Mouse (Mus musculus) neural tube, embryonic 14.5 days (tissue): ENCODE measurements around the gene Nfia. TPM values are rescaled to one million over a fixed set of nuclear protein-coding genes. Genes with fewer than 3 reads are reported as not detected.

Experiments
- ATAC-seq: fragments of 200-750 bp; cut with Nextera tagmentation; 2 replicates; pipeline ENCODE4 v1.8.0; 2017; ENCODE audit warnings: low read depth, mild to moderate bottlenecking, moderate TSS enrichment, moderate library complexity
- H3K27ac ChIP-seq: fragments of 300-500 bp; sonication (generic); 2 replicates; pipeline ENCODE4 v1.5.1; 2014; ENCODE audit warnings: low read depth, mild to moderate bottlenecking, control low read depth, low read length, moderate library complexity, mixed read lengths
- H3K27me3 ChIP-seq: fragments of 300-500 bp; sonication (generic); 2 replicates; pipeline ENCODE4 v1.6.1; 2014; ENCODE audit warnings: low read length; ENCODE audit not compliant: control insufficient read depth, insufficient read depth
- H3K36me3 ChIP-seq: fragments of 300-500 bp; sonication (generic); 2 replicates; pipeline ENCODE4 v1.6.1; 2014; ENCODE audit warnings: low read length, mixed read lengths; ENCODE audit not compliant: control insufficient read depth, insufficient read depth
- H3K4me1 ChIP-seq: fragments of 300-500 bp; sonication (generic); 2 replicates; pipeline ENCODE4 v1.6.1; 2014; ENCODE audit warnings: low read length; ENCODE audit not compliant: control insufficient read depth, insufficient read depth
- H3K4me2 ChIP-seq: fragments of 300-500 bp; sonication (generic); 2 replicates; pipeline ENCODE4 v1.6.1; 2014; ENCODE audit warnings: mild to moderate bottlenecking, low read depth, low read length, control low read depth
- H3K4me3 ChIP-seq: fragments of 300-500 bp; sonication (generic); 2 replicates; pipeline ENCODE4 v1.5.1; 2014; ENCODE audit warnings: low read depth, low read length, control low read depth, mixed read lengths
- H3K9ac ChIP-seq: fragments of 300-500 bp; sonication (generic); replicated peaks from 2 replicates; pipeline ENCODE4 v1.6.1; 2014; ENCODE audit warnings: low read depth, mild to moderate bottlenecking, control low read depth, low read length, mixed read lengths
- H3K9me3 ChIP-seq: fragments of 300-500 bp; sonication (generic); 2 replicates; pipeline ENCODE4 v1.6.1; 2016; ENCODE audit warnings: low read length; ENCODE audit not compliant: control insufficient read depth
- WGBS: fragments of 180-500 bp; shearing (Covaris S2); extraction: QIAGEN DNeasy Blood & Tissue Kit; methylation state at CpG from one replicate; pipeline ENCODE4 v1.1.7; 2014; 5-methylcytosine and 5-hydroxymethylcytosine counted together
- polyA plus RNA-seq: library from polyadenylated mRNA; unstranded; fragments of >200 nt; fragmentation: Nextera tagmentation; extraction: Ambion mirVana; gene quantifications from 2 replicates; pipeline ENCODE4 v1.2.1, GENCODE M21; 2014

Nfia gene
- polyA plus RNA-seq, 1 experiment from 2014 or later, result 50.0 TPM

- no peaks in the 10 kb centered on the region for H3K27me3 ChIP-seq
- no peak for ATAC-seq
- no peak overlapping the region for H3K4me2 ChIP-seq
- no peak overlapping the region for H3K27ac ChIP-seq
- no peaks in the 10 kb centered on the region for H3K36me3 ChIP-seq
- 0 out of 2 replicates have a peak, but pooled peaks cover 7% of the 10 kb centered on the region for H3K4me1 ChIP-seq
- H3K9me3 ChIP-seq, result no peaks in the 10 kb centered on the region
- 61% methylated on average over 4 of the region's 4 CpGs for WGBS
- H3K4me3 ChIP-seq, result no peak overlapping the region
- no peak overlapping the region for H3K9ac ChIP-seq
Observed at GRCm38 (mm10) chr4:97908576-97909147, 136.1 kb downstream of the Nfia start.

GRCm38 (mm10) chr4:97910115-97910776 is 137.7 kb downstream of the Nfia start:
- no peak overlapping the region for H3K4me3 ChIP-seq
- WGBS, result 68% methylated on average over 9 of the region's 9 CpGs
- 0 out of 2 replicates have a peak, but pooled peaks cover 7% of the 10 kb centered on the region for H3K4me1 ChIP-seq
- no peak overlapping the region for H3K9ac ChIP-seq
- peak overlapping the region; percentile 16; the same call in 1 of the 2 replicates for H3K4me2 ChIP-seq
- no peak for ATAC-seq
- peak overlapping the region; percentile 69; the same call in 1 of the 2 replicates for H3K27ac ChIP-seq
- no peaks in the 10 kb centered on the region for H3K9me3 ChIP-seq
- no peaks in the 10 kb centered on the region for H3K36me3 ChIP-seq
- no peaks in the 10 kb centered on the region for H3K27me3 ChIP-seq

DNA sequence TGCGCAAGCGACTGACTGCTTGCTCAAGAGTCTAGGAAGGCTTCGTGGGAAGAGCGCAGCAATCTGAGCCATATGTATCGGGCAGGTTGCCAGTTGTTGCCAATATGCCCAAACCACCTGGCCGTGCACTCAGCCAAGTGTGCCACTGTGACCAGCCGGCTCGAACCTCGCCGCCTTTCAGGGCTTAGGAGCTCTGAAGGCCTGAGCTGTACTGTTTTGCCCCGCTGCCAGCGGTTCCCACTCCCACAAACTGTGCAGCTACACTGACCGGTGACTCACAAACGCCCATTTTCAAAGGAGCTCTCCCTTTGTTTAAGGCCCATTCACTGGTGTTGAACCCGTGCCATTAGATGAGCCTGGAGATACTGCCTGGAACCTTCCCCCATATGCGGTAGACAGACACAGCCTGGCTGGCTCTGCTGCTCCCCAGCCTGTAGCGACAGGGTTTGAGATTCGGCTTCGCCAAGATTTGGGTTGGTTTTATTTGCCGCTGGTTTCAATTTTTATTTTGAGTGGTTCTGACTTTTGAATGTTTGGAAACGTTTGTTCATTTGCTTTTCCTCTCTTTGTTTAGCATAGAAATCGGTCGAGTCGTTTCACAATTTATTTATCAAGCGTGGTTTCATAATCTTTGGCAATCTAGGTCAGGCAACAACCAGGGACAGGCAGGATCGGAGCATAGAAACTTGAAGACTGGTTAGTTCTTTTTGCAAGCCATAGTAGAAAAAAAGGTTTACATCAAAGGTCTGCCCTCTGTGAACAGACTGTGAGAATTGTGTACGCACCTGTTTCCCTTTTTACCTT is 138.4 kb downstream of the Nfia start:
- peak overlapping the region; percentile 69 for H3K27ac ChIP-seq
- no peaks in the 10 kb centered on the region for H3K36me3 ChIP-seq
- no peak overlapping the region for H3K4me3 ChIP-seq
- no peak overlapping the region for H3K9ac ChIP-seq
- ATAC-seq, result peak; percentile 74
- 0 out of 2 replicates have a peak, but pooled peaks cover 7% of the 10 kb centered on the region for H3K4me1 ChIP-seq
- 60% methylated on average over 27 of the region's 27 CpGs for WGBS
- H3K4me2 ChIP-seq, result peak overlapping the region; percentile 16; the same call in 1 of the 2 replicates
- H3K27me3 ChIP-seq, result no peaks in the 10 kb centered on the region
- H3K9me3 ChIP-seq, result no peaks in the 10 kb centered on the region

DNA sequence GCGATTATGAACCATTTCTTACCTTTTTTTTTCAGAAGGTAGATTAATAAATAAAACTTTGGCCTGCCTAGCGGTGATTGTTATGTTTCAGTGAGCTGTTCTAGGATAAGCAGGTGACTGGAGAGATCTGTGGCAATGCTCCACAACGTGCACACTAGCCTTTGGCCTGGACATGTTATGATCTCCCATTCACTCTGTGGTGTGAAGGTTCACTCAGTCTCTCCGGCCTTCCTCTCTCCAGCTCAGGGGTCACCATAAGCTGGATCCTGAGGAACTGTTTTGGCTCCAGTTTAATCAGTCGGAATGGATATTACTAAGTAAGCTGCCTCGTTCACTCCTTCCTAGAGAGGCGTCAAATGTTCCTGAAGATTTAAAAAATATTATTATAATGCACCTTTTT is 139.2 kb downstream of the Nfia start:
- 85% methylated on average over 7 of the region's 7 CpGs for WGBS
- H3K9ac ChIP-seq, result no peak overlapping the region
- H3K9me3 ChIP-seq, result no peaks in the 10 kb centered on the region
- H3K4me2 ChIP-seq, result no peak overlapping the region
- H3K4me1 ChIP-seq, result 0 out of 2 replicates have a peak, but pooled peaks cover 7% of the 10 kb centered on the region
- no peak overlapping the region for H3K27ac ChIP-seq
- H3K4me3 ChIP-seq, result no peak overlapping the region
- no peak for ATAC-seq
- no peaks in the 10 kb centered on the region for H3K27me3 ChIP-seq
- H3K36me3 ChIP-seq, result no peaks in the 10 kb centered on the region

DNA sequence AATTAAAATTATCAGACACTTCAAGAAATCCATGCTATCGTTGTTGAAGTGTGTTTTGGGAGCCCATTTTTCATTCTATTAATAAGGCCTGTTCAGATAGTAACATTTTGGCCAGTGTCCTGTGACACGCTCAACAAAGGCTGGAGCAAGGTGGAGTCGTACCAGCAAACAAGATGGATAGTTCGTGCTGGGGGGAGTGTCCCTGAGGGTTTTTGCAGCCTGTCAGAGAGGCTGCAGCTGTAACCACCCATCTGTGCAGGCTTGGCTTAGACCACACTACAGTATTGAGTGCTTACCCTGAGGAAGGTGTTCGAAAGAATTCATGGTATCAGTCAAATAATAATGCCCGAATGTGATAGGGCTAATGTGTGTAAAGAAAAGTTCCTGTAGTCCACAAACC is 139.6 kb downstream of the Nfia start:
- Histone ChIP-seq H3K27ac (no peak overlapping the region), H3K27me3 (no peaks in the 10 kb centered on the region), H3K36me3 (no peaks in the 10 kb centered on the region), H3K4me3 (no peak overlapping the region), H3K9ac (no peak overlapping the region), H3K4me1 (0 out of 2 replicates have a peak, but pooled peaks cover 7% of the 10 kb centered on the region), H3K9me3 (no peaks in the 10 kb centered on the region), H3K4me2 (no peak overlapping the region)
- 42% methylated on average over 6 of the region's 6 CpGs for WGBS
- peak; percentile 70 for ATAC-seq

GRCm38 (mm10) chr4:97912560-97912959 is 140.0 kb downstream of the Nfia start:
- Histone ChIP-seq H3K4me3 (no peak overlapping the region), H3K27me3 (no peaks in the 10 kb centered on the region), H3K4me2 (no peak overlapping the region), H3K9ac (no peak overlapping the region), H3K36me3 (no peaks in the 10 kb centered on the region), H3K9me3 (no peaks in the 10 kb centered on the region), H3K4me1 (0 out of 2 replicates have a peak, but pooled peaks cover 9% of the 10 kb centered on the region), H3K27ac (no peak overlapping the region)
- WGBS, result 95% methylated on average over 11 of the region's 11 CpGs
- no peak for ATAC-seq

GRCm38 (mm10) chr4:97914348-97914747 is 141.8 kb downstream of the Nfia start:
- Histone ChIP-seq H3K27me3 (no peaks in the 10 kb centered on the region; the same call in 1 of the 2 replicates), H3K36me3 (no peaks in the 10 kb centered on the region), H3K4me1 (0 out of 2 replicates have a peak, but pooled peaks cover 10% of the 10 kb centered on the region), H3K4me2 (no peak overlapping the region), H3K9me3 (no peaks in the 10 kb centered on the region), H3K9ac (no peak overlapping the region), H3K4me3 (no peak overlapping the region), H3K27ac (no peak overlapping the region)
- no peak for ATAC-seq
- 73% methylated on average over 2 of the region's 2 CpGs for WGBS

DNA sequence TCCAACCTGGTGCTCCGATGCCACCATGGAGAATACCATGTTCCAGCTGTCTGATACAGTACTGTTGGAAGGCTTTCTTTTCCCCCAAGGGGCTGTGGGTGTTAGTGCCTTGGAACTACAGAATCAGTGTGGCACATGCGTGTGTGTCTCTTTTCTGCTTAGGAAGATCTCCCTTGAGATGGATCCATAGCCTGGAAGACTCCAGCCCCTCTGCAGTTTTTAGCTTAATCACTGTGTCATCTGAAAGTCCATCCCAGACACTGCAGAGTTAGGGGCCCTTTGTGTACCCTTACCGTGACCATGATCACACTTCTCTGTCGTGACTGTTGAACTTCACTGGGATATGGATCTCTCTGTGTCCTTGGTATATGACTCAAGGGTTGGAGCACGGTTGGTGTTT is 142.2 kb downstream of the Nfia start:
- Histone ChIP-seq H3K4me3 (no peak overlapping the region), H3K9me3 (no peaks in the 10 kb centered on the region), H3K4me2 (no peak overlapping the region), H3K4me1 (0 out of 2 replicates have a peak, but pooled peaks cover 10% of the 10 kb centered on the region), H3K27me3 (no peaks in the 10 kb centered on the region; the same call in 1 of the 2 replicates), H3K36me3 (no peaks in the 10 kb centered on the region), H3K9ac (no peak overlapping the region), H3K27ac (no peak overlapping the region)
- no peak for ATAC-seq
- 88% methylated on average over 5 of the region's 5 CpGs for WGBS
